Mouse (Mus musculus): ENCODE results near the gene Ppp2r2c. TPM values are rescaled to one million over a fixed set of nuclear protein-coding genes. Genes with fewer than 3 reads are reported as not detected.

The Ppp2r2c gene
- polyA plus RNA-seq, 1 experiment from 2014 or later: 0.19 TPM

GRCm38 (mm10) chr5:36990196-36990595 lies 121.9 kb downstream of the Ppp2r2c start:
- Histone ChIP-seq H3K9me3 (replicated peaks; ENCODE audit: control insufficient read depth, low read length) (no peaks in the 10 kb centered on the region), H3K4me1 (ENCODE audit: control insufficient read depth, insufficient read depth, low read length) (peaks cover 4% of the 10 kb centered on the region), H3K9ac (ENCODE audit: low read depth, low read length) (no peak overlapping the region), H3K4me2 (no peak overlapping the region), H3K27ac (ENCODE audit: low read depth, low read length) (no peak overlapping the region), H3K4me3 (ENCODE audit: low read depth, low read length) (no peak overlapping the region), H3K36me3 (ENCODE audit: control insufficient read depth, insufficient read depth, low read length) (no peaks in the 10 kb centered on the region), H3K27me3 (ENCODE audit: control insufficient read depth, insufficient read depth, low read length) (no peaks in the 10 kb centered on the region)
- 53% methylated on average over 3 of the region's 3 CpGs for WGBS (ENCODE audit: insufficient replicate concordance)
- no peak for ATAC-seq (replicated peaks; ENCODE audit: insufficient number of reproducible peaks, low FRiP score, low TSS enrichment)

GRCm38 (mm10) chr5:36990631-36991350 lies 122.5 kb downstream of the Ppp2r2c start:
- H3K9ac ChIP-seq (ENCODE audit: low read depth, low read length): no peak overlapping the region
- H3K36me3 ChIP-seq (ENCODE audit: control insufficient read depth, insufficient read depth, low read length): no peaks in the 10 kb centered on the region
- H3K27me3 ChIP-seq (ENCODE audit: control insufficient read depth, insufficient read depth, low read length): no peaks in the 10 kb centered on the region
- H3K4me1 ChIP-seq (ENCODE audit: control insufficient read depth, insufficient read depth, low read length): peaks cover 4% of the 10 kb centered on the region
- ATAC-seq (replicated peaks; ENCODE audit: insufficient number of reproducible peaks, low FRiP score, low TSS enrichment): no peak
- no peak overlapping the region for H3K4me2 ChIP-seq
- 67% methylated on average over 3 of the region's 3 CpGs for WGBS (ENCODE audit: insufficient replicate concordance)
- H3K27ac ChIP-seq (ENCODE audit: low read depth, low read length): no peak overlapping the region
- H3K9me3 ChIP-seq (replicated peaks; ENCODE audit: control insufficient read depth, low read length): no peaks in the 10 kb centered on the region
- H3K4me3 ChIP-seq (ENCODE audit: low read depth, low read length): no peak overlapping the region

GRCm38 (mm10) chr5:36996410-36996809 lies 128.1 kb downstream of the Ppp2r2c start:
- Histone ChIP-seq H3K27ac (ENCODE audit: low read depth, low read length) (no peak overlapping the region), H3K27me3 (ENCODE audit: control insufficient read depth, insufficient read depth, low read length) (peaks cover 7% of the 10 kb centered on the region; the same call in 1 of the 2 replicates), H3K9ac (ENCODE audit: low read depth, low read length) (no peak overlapping the region), H3K4me3 (ENCODE audit: low read depth, low read length) (no peak overlapping the region), H3K4me2 (no peak overlapping the region), H3K4me1 (ENCODE audit: control insufficient read depth, insufficient read depth, low read length) (no peaks in the 10 kb centered on the region), H3K9me3 (replicated peaks; ENCODE audit: control insufficient read depth, low read length) (no peaks in the 10 kb centered on the region), H3K36me3 (ENCODE audit: control insufficient read depth, insufficient read depth, low read length) (no peaks in the 10 kb centered on the region)
- ATAC-seq (replicated peaks; ENCODE audit: insufficient number of reproducible peaks, low FRiP score, low TSS enrichment): no peak
- 85% methylated on average over 14 of the region's 14 CpGs for WGBS (ENCODE audit: insufficient replicate concordance)

- H3K9ac ChIP-seq (ENCODE audit: low read depth, low read length): no peak overlapping the region
- H3K36me3 ChIP-seq (ENCODE audit: control insufficient read depth, insufficient read depth, low read length): no peaks in the 10 kb centered on the region
- no peak overlapping the region for H3K27ac ChIP-seq (ENCODE audit: low read depth, low read length)
- H3K4me2 ChIP-seq: no peak overlapping the region
- 47% methylated on average over 5 of the region's 5 CpGs for WGBS (ENCODE audit: insufficient replicate concordance)
- H3K27me3 ChIP-seq (ENCODE audit: control insufficient read depth, insufficient read depth, low read length): peaks cover 7% of the 10 kb centered on the region; the same call in 1 of the 2 replicates
- H3K4me3 ChIP-seq (ENCODE audit: low read depth, low read length): no peak overlapping the region
- no peaks in the 10 kb centered on the region for H3K4me1 ChIP-seq (ENCODE audit: control insufficient read depth, insufficient read depth, low read length)
- no peak for ATAC-seq (replicated peaks; ENCODE audit: insufficient number of reproducible peaks, low FRiP score, low TSS enrichment)
- no peaks in the 10 kb centered on the region for H3K9me3 ChIP-seq (replicated peaks; ENCODE audit: control insufficient read depth, low read length)
Measured at GRCm38 (mm10) chr5:36997996-36998395, 129.7 kb downstream of the Ppp2r2c start.

GRCm38 (mm10) chr5:37001002-37001401 lies 132.7 kb downstream of the Ppp2r2c start:
- 76% methylated on average over 9 of the region's 9 CpGs for WGBS (ENCODE audit: insufficient replicate concordance)
- Histone ChIP-seq H3K9me3 (replicated peaks; ENCODE audit: control insufficient read depth, low read length) (no peaks in the 10 kb centered on the region), H3K4me1 (ENCODE audit: control insufficient read depth, insufficient read depth, low read length) (no peaks in the 10 kb centered on the region), H3K36me3 (ENCODE audit: control insufficient read depth, insufficient read depth, low read length) (no peaks in the 10 kb centered on the region), H3K9ac (ENCODE audit: low read depth, low read length) (no peak overlapping the region), H3K4me3 (ENCODE audit: low read depth, low read length) (no peak overlapping the region), H3K4me2 (no peak overlapping the region), H3K27ac (ENCODE audit: low read depth, low read length) (no peak overlapping the region), H3K27me3 (ENCODE audit: control insufficient read depth, insufficient read depth, low read length) (peaks cover 7% of the 10 kb centered on the region; the same call in 1 of the 2 replicates)
- ATAC-seq (replicated peaks; ENCODE audit: insufficient number of reproducible peaks, low FRiP score, low TSS enrichment): no peak

GRCm38 (mm10) chr5:37002001-37002400 lies 133.7 kb downstream of the Ppp2r2c start:
- Histone ChIP-seq H3K4me3 (ENCODE audit: low read depth, low read length) (no peak overlapping the region), H3K27ac (ENCODE audit: low read depth, low read length) (no peak overlapping the region), H3K27me3 (ENCODE audit: control insufficient read depth, insufficient read depth, low read length) (peaks cover 7% of the 10 kb centered on the region; the same call in 1 of the 2 replicates), H3K9me3 (replicated peaks; ENCODE audit: control insufficient read depth, low read length) (no peaks in the 10 kb centered on the region), H3K4me1 (ENCODE audit: control insufficient read depth, insufficient read depth, low read length) (no peaks in the 10 kb centered on the region), H3K36me3 (ENCODE audit: control insufficient read depth, insufficient read depth, low read length) (no peaks in the 10 kb centered on the region), H3K4me2 (no peak overlapping the region), H3K9ac (ENCODE audit: low read depth, low read length) (no peak overlapping the region)
- ATAC-seq (replicated peaks; ENCODE audit: insufficient number of reproducible peaks, low FRiP score, low TSS enrichment): no peak
- WGBS (ENCODE audit: insufficient replicate concordance): 54% methylated on average over 2 of the region's 2 CpGs

Other genes with a start within 250 kb of the Ppp2r2c start
- gene D5Ertd579e, start 172.5 kb upstream of the Ppp2r2c start, polyA plus RNA-seq (2014; fragmentation: Nextera tagmentation; extraction: Ambion mirVana): 27.8 and 32.0 TPM in 2 replicates
- 20.0 and 20.1 TPM in 2 replicates for gene Bloc1s4, start 119.9 kb upstream of the Ppp2r2c start, polyA plus RNA-seq (2014; fragmentation: Nextera tagmentation; extraction: Ambion mirVana)
- gene Mrfap1, start 71.7 kb upstream of the Ppp2r2c start, polyA plus RNA-seq (2014; fragmentation: Nextera tagmentation; extraction: Ambion mirVana): 420 and 433 TPM in 2 replicates
- gene Man2b2, start 37.9 kb upstream of the Ppp2r2c start, polyA plus RNA-seq (2014; fragmentation: Nextera tagmentation; extraction: Ambion mirVana): 12.9 and 17.0 TPM in 2 replicates
- gene Wfs1, start 120.7 kb downstream of the Ppp2r2c start, polyA plus RNA-seq (2014; fragmentation: Nextera tagmentation; extraction: Ambion mirVana): 23.8 and 28.5 TPM in 2 replicates
- gene Gm1043, start 216.9 kb downstream of the Ppp2r2c start, polyA plus RNA-seq (2014; fragmentation: Nextera tagmentation; extraction: Ambion mirVana): not detected in 2 replicates

Data from heart, embryonic 11.5 days (tissue).